Mouse (Mus musculus): ENCODE results near the gene Gm20795. TPM values are rescaled to one million over a fixed set of nuclear protein-coding genes. Genes with fewer than 3 reads are reported as not detected.

Gene Gm20795
- not detected for polyA plus RNA-seq (2015; fragmentation: Illumina TruSeq; extraction: RNeasy Lipid Tissue Mini Kit (QIAGEN cat#74804); ENCODE audit: insufficient read depth, low read depth, low replicate concordance)

DNA sequence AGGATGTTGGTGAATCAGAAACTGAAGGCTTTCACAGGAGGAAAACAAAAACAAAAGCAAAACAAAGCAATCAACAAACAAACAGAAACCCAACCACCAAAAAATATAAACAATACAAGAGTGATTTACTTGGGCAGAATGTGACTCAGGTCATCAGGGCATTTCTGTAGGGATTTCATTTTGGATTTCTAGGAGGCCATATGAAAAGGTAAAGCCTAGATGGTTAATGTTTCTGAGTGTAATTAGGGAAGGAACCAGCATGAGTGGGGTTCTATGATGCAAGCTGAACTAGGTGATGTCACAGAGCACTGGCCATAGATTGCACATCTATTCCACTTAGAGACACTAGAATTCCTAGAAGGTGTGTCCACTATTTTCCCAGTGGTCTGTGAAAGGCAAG lies at the start of gene Gm20795:
Gene Gm20795 (plus strand): TSS at position 301 of the 400 bp plus-strand sequence.

DNA sequence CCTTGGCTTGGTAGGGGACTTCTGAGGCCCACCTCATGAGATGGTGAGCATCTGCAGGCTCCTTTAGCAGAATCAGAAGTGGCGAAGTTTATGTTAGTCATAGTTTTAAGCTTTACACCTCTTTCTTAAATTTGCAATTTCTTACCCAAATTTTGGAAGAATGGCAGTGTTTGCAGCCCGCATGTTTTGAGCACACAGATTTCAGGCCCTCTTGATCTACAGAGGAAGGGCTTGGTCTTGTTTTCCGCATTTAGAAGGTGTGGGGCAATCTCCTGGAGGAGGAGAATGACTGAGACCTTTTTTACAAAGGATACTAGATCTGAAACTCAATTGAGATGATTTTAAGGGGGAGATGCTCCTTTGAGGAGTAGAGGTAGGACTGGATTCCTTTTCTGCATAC lies 29.0 kb upstream of the Gm20795 start, which contains the start of gene Gm21797:
Gene Gm21797 (minus strand): TSS at position 101 of the 400 bp plus-strand sequence.

Other genes starting within 250 kb of the Gm20795 start
- not detected for gene Gm21852, start 152.9 kb upstream of the Gm20795 start, polyA plus RNA-seq (2015; fragmentation: Illumina TruSeq; extraction: RNeasy Lipid Tissue Mini Kit (QIAGEN cat#74804); ENCODE audit: insufficient read depth, low read depth, low replicate concordance)
- gene Gm21797, start 29.1 kb upstream of the Gm20795 start, polyA plus RNA-seq (2015; fragmentation: Illumina TruSeq; extraction: RNeasy Lipid Tissue Mini Kit (QIAGEN cat#74804); ENCODE audit: insufficient read depth, low read depth, low replicate concordance) = not detected